Mouse (Mus musculus) spleen, adult 2 months (tissue): ENCODE measurements around the gene Gpr153. TPM values are rescaled to one million over a fixed set of nuclear protein-coding genes. Genes with fewer than 3 reads are reported as not detected.
"Not testable (repeated sequence)": the region's sequence is repeated elsewhere in the genome, so short reads cannot be mapped to it uniquely, and the experiment has no call there.

Source experiments
- DNase-seq, 2 experiments: peaks; one replicate each; pipeline versions ENCODE4 v3.0.0 to v3.0.0-alpha.2; 2012 to 2021; ENCODE audit warnings: low spot score in 2 of 2, low read depth in 1 of 2
- H3K27ac ChIP-seq: fragments of 200-500 bp; 2 replicates; pipeline ENCODE4 v1.5.1; 2012; ENCODE audit warnings: low read length, inconsistent platforms; ENCODE audit not compliant: insufficient read depth
- H3K27me3 ChIP-seq: fragments of 200-500 bp; 2 replicates; pipeline ENCODE4 v1.6.1; 2012; ENCODE audit warnings: mild to moderate bottlenecking, moderate library complexity, low read length, inconsistent platforms; ENCODE audit not compliant: control insufficient read depth, insufficient read depth
- H3K36me3 ChIP-seq: fragments of 200-500 bp; 2 replicates; pipeline ENCODE4 v1.6.1; 2012; ENCODE audit warnings: mild to moderate bottlenecking, low read length, inconsistent platforms; ENCODE audit not compliant: control insufficient read depth, insufficient read depth
- H3K4me1 ChIP-seq: fragments of 200-500 bp; 2 replicates; pipeline ENCODE4 v1.6.1; 2011; ENCODE audit warnings: inconsistent platforms; ENCODE audit not compliant: control insufficient read depth, insufficient read depth, insufficient read length
- H3K4me3 ChIP-seq: fragments of 200-500 bp; 2 replicates; pipeline ENCODE4 v1.5.1; 2011; ENCODE audit warnings: mild to moderate bottlenecking, inconsistent platforms; ENCODE audit not compliant: insufficient read depth, insufficient read length; ENCODE audit errors: extremely low read depth
- CTCF ChIP-seq: fragments of 200-500 bp; IDR thresholded peaks from 2 replicates; pipeline ENCODE4 v1.5.1; 2011; ENCODE audit warnings: mild to moderate bottlenecking, inconsistent platforms; ENCODE audit not compliant: insufficient read depth, insufficient read length, insufficient replicate concordance; ENCODE audit errors: extremely low read depth
- POLR2A ChIP-seq: fragments of 200-500 bp; IDR thresholded peaks from 2 replicates; pipeline ENCODE4 v1.6.1; 2011; ENCODE audit warnings: low read depth, low read length, inconsistent platforms
- WGBS: fragments of 180-500 bp; shearing (Covaris S2); methylation state at CpG from one replicate; pipeline ENCODE4 v1.1.7; 2018; 5-methylcytosine and 5-hydroxymethylcytosine counted together
- polyA plus RNA-seq: library from polyadenylated mRNA; depleted of rRNA; stranded (reverse); fragments of >200 nt; gene quantifications from 2 replicates; pipeline ENCODE4 v1.2.3, GENCODE M21; 2012; rRNA removed

Gpr153 gene
- 10.5 and 15.7 TPM in 2 replicates for polyA plus RNA-seq

DNA sequence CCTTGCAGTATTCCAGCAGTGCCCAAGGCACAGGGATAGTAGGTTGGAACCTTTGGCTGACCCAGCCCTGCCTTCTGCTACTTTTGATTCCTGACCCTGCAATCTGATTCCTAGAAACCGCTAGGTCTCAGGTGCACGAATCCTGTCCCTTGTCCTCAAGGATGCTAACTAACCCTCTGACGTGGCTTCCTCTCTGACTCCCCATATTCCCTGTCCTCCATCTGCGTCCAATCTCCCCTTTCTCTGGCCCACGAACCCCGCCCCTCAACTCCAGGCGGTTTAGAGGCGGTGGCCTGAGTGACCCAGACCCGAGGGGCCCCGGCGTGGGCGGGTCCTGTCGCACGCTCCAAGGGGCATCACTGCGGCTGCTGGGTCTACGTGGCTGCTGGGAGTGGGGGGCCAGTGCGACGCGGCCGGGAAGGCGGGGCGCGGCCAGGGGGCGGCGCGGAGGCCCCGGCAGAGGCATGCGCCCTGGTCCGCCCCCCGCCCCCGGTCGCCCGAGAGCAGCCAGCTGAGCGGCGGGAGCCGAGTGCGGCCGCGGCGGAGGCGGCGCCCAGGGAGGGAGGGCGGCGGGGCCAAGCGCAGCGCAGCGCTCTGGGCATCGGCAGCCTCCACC is at the start of gene Gpr153:
Gene Gpr153 (plus strand): TSS at position 612 of the 616 bp plus-strand sequence.
- TF ChIP-seq CTCF (no peak), POLR2A (no peak)
- H3K4me3 ChIP-seq = peak within 1 kb of the TSS; percentile 40; the same call in 1 of the 2 replicates
- H3K27me3 ChIP-seq = peaks cover 10% of the 10 kb centered on the region
- no peaks in the 10 kb centered on the region; the same call in none of the 2 replicates for H3K4me1 ChIP-seq
- no peaks in the 10 kb centered on the region for H3K36me3 ChIP-seq
- no peak within 1 kb of the TSS; the same call in 1 of the 2 replicates for H3K27ac ChIP-seq
- WGBS = 9% methylated on average over 37 of the region's 48 CpGs
- no peak for DNase-seq

DNA sequence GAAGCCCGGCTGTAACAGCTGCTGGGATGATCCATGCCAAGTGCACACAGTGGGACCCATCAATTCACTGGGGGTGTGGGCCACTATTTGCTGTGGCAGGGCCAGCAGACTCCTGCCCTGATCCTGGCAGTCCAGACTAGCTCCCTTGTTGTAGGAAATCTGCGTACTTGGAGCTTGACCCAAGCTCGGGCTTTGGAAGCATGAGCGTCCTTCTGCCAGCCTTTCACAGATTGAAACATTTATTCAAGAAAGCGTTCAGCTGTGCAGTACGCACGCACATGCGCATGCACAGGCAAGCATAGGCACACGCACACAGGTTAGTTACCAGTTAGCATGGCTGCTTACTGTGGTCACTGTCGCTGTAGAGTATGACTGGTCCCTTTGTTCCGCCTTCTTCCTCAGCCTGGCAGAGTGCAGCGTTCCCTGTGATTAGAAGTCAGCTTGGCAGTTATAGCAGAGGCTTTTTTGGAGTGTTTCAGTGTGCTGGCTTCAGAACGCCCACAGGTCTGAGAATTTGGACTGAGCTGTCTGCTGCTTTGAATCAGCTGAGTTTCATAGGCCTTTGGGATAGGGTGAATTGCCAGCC is 47.0 kb upstream of the Gpr153 start:
- no peak for DNase-seq
- H3K27ac ChIP-seq = no peak overlapping the region
- no peaks in the 10 kb centered on the region for H3K36me3 ChIP-seq
- no peak overlapping the region for H3K4me3 ChIP-seq
- 94% methylated on average over 13 of the region's 13 CpGs for WGBS
- no peaks in the 10 kb centered on the region for H3K27me3 ChIP-seq
- no peaks in the 10 kb centered on the region; the same call in 1 of the 2 replicates for H3K4me1 ChIP-seq
- TF ChIP-seq CTCF (no peak), POLR2A (no peak)

DNA sequence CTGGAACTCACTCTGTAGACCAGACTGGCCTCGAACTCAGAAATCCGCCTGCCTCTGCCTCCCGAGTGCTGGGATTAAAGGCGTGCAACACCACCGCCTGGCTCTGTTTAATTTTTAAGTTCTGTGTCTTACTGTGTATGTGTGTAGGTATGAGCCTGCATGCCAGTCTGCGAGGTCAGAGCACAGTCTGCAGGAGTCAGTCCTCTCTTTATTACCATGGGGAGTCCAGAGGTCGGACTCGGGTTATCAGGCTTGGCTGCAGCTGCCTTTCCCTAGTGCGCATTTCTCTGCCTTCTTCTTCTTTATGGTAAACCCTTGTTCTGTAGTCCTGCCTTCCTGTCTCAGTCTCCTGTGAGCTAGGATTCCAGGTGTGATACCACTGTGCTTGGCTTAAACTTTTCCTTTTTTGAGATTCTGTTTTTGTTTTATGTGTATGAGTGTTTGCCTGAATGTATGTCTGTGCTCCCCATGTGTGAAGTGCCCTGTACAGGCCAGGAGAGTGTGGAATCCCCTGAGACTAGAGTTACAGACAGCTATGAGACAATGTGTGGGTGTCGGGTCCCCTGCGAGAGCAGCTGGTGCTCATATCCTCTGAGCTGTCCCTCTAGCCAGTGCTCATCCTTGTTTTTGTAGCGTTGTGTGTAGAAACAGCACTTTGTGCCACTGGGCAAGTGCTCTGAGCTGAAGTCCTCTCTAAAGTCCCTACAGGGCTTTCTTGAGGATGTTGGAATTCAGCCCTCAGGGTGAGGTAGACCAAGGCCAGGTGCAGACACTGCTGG is 46.1 kb upstream of the Gpr153 start:
- WGBS = 84% methylated on average over 12 of the region's 12 CpGs
- no peak overlapping the region for H3K27ac ChIP-seq
- no peak for DNase-seq

GRCm38 (mm10) chr4:152230331-152230730 is 43.7 kb upstream of the Gpr153 start:
- not testable (repeated sequence) for H3K4me1 ChIP-seq, H3K4me3 ChIP-seq, H3K27ac ChIP-seq, H3K36me3 ChIP-seq, DNase-seq, H3K27me3 ChIP-seq
- 87% methylated on average over 4 of the region's 4 CpGs for WGBS

More for the DNA sequence above, 46.1 kb upstream of the Gpr153 start:
- Histone ChIP-seq H3K36me3 (no peaks in the 10 kb centered on the region), H3K4me3 (no peak overlapping the region), H3K4me1 (no peaks in the 10 kb centered on the region; the same call in 1 of the 2 replicates), H3K27me3 (no peaks in the 10 kb centered on the region)
- no peak for TF ChIP-seq POLR2A
- TF ChIP-seq CTCF = no peak

GRCm38 (mm10) chr4:152231326-152231725 is 42.7 kb upstream of the Gpr153 start:
- H3K27me3 ChIP-seq = no peaks in the 10 kb centered on the region
- DNase-seq = no peak
- no peak overlapping the region for H3K27ac ChIP-seq
- H3K36me3 ChIP-seq = no peaks in the 10 kb centered on the region
- H3K4me1 ChIP-seq = no peaks in the 10 kb centered on the region; the same call in 1 of the 2 replicates
- no peak for TF ChIP-seq POLR2A
- TF ChIP-seq CTCF = no peak
- WGBS = 86% methylated on average over 7 of the region's 7 CpGs
- H3K4me3 ChIP-seq = no peak overlapping the region

DNA sequence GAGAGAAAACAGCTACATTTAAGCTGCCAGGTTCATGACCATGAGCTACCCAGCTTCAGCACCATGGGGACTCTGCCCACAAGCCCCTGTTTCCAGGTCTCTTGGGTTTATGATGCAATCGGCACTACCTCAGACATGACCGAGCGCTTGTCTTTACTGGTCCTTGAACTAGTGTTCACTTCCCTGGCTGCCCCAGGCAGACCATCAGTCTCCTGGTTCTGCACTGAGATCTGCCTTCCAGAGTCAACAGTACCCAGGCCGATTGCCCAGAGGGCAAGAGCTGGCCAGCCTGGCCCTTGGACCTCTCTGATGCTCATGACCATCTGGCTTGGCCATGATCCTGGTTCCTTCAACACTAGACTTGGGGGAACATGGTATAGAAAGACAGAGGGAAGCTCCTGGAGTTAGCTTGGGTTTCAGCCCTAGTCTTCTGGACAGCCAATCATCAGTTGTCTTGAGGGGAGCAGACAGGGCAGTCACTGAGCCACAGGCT is 41.6 kb upstream of the Gpr153 start:
- no peak overlapping the region for H3K4me3 ChIP-seq
- DNase-seq = no peak
- H3K4me1 ChIP-seq = no peaks in the 10 kb centered on the region; the same call in 1 of the 2 replicates
- TF ChIP-seq POLR2A (no peak), CTCF (no peak)
- WGBS = 88% methylated on average over 4 of the region's 4 CpGs
- H3K36me3 ChIP-seq = no peaks in the 10 kb centered on the region
- no peak overlapping the region for H3K27ac ChIP-seq
- no peaks in the 10 kb centered on the region for H3K27me3 ChIP-seq
